7 mouse cellular contexts compared by ENCODE assay signal in the genomic region with DNA sequence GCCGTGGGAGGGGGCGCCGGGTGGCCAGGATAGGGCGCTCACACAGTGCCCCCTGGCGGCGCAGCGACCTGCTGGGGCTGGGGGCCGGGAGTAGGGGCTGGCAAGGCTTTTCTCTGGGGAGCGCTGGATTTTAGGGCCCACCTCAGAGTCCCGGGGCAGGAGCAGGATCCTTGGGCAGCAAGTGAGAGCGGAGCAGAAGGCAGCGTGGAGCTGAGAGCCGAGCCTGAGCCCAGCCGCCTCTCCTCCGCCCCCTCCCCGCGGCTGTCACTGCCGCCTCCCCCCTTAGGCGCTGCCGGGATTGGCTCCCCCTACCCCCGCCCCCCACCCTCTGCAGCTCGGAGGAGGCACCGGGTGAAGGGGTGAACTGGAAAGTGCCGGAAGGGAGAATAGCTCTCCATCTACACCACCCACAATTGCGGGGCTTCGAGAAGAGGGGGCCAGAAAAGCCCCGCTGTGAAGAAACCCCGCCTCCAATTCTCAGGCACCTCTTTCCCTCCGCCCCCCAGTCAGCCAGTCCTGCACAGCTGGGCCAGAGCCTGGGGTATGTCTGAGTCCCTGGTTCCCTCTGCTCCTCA. TPM values are rescaled to one million over a fixed set of nuclear protein-coding genes. Genes with fewer than 3 reads are reported as not detected.
DNase-seq lines count a peak whose midpoint lies in the region; ATAC-seq and TF ChIP-seq lines count a peak whose summit lies in the region.

A gene (minus strand): TSS at position 231 of the 575 bp plus-strand sequence.

- H3K4me2 ChIP-seq in heart, embryonic 13.5 days = peak within 1 kb of the TSS; percentile 85
- peak within 1 kb of the TSS; percentile 61 for H3K4me2 ChIP-seq in liver, embryonic 12.5 days

- peak within 1 kb of the TSS; percentile 27 for H3K9ac ChIP-seq in ES-Bruce4 (ENCODE audit: low read depth, poor library complexity, severe bottlenecking)
- H3K9ac ChIP-seq in heart, embryonic 13.5 days = peak within 1 kb of the TSS; percentile 77
- no peak within 1 kb of the TSS for H3K9ac ChIP-seq in liver, embryonic 12.5 days

- DNase-seq in kidney, postnatal 10 days = peak; percentile 77
- peak; percentile 74 for DNase-seq in retina, postnatal 1 day
- no peak for DNase-seq in MN1 (ENCODE audit: low spot score)

- no peaks in the 10 kb centered on the region for H3K27me3 ChIP-seq in ES-Bruce4 (ENCODE audit: control insufficient read depth, insufficient read depth, low read length, poor library complexity, severe bottlenecking)
- peaks cover 47% of the 10 kb centered on the region for H3K27me3 ChIP-seq in heart, embryonic 13.5 days (replicated peaks)
- peaks cover 67% of the 10 kb centered on the region for H3K27me3 ChIP-seq in liver, embryonic 12.5 days (replicated peaks)

- 1% methylated on average over 27 of the region's 29 CpGs for WGBS in heart, embryonic 13.5 days
- WGBS in liver, embryonic 12.5 days (ENCODE audit: insufficient replicate concordance) = 2% methylated on average over 27 of the region's 29 CpGs

- no peaks in the 10 kb centered on the region for H3K36me3 ChIP-seq in ES-Bruce4 (ENCODE audit: control insufficient read depth, insufficient read depth, low read length, poor library complexity, severe bottlenecking)
- H3K36me3 ChIP-seq in heart, embryonic 13.5 days = peaks cover 23% of the 10 kb centered on the region
- H3K36me3 ChIP-seq in liver, embryonic 12.5 days = peaks cover 4% of the 10 kb centered on the region; the same call in 1 of the 2 replicates

- TF ChIP-seq POLR2A in ES-Bruce4 (IDR thresholded peaks at IDR 0.05; ENCODE audit: insufficient read depth, low read length) = no peak
- TF ChIP-seq POLR2A in cortical plate, adult 2 months (IDR thresholded peaks at IDR 0.05; ENCODE audit: extremely low read depth, insufficient read depth, low read length) = 0 out of 2 replicates have a peak, but pooled peaks have one; percentile 20

- no peak within 1 kb of the TSS for H3K27ac ChIP-seq in ES-Bruce4 (ENCODE audit: insufficient read depth, low read length)
- peak within 1 kb of the TSS; percentile 86 for H3K27ac ChIP-seq in cortical plate, adult 2 months (ENCODE audit: insufficient read depth, low read length)
- no peak within 1 kb of the TSS for H3K27ac ChIP-seq in heart, embryonic 13.5 days (replicated peaks)
- H3K27ac ChIP-seq in liver, embryonic 12.5 days = no peak within 1 kb of the TSS

- no peaks in the 10 kb centered on the region for H3K9me3 ChIP-seq in ES-Bruce4 (replicated peaks; ENCODE audit: control insufficient read depth, insufficient read depth, low read length, poor library complexity, severe bottlenecking)
- H3K9me3 ChIP-seq in heart, embryonic 13.5 days = no peaks in the 10 kb centered on the region
- no peaks in the 10 kb centered on the region for H3K9me3 ChIP-seq in liver, embryonic 12.5 days (replicated peaks)

- peak; percentile 28 for TF ChIP-seq CTCF in ES-Bruce4 (IDR thresholded peaks at IDR 0.05; ENCODE audit: low read depth, low read length)
- TF ChIP-seq CTCF in cortical plate, adult 2 months (IDR thresholded peaks at IDR 0.05; ENCODE audit: extremely low read depth, insufficient read depth, low read length) = no peak

- 0 out of 2 replicates have a peak, but pooled peaks have one; percentile 31 for ATAC-seq in heart, embryonic 13.5 days (ENCODE audit: extremely low read depth, insufficient number of reproducible peaks, low FRiP score, low TSS enrichment)
- ATAC-seq in liver, embryonic 12.5 days = no peak

- peaks cover 9% of the 10 kb centered on the region for H3K4me1 ChIP-seq in ES-Bruce4 (ENCODE audit: control insufficient read depth, insufficient read depth, low read length)
- peaks cover 6% of the 10 kb centered on the region for H3K4me1 ChIP-seq in cortical plate, adult 2 months (ENCODE audit: control insufficient read depth, insufficient read depth, low read length)
- H3K4me1 ChIP-seq in heart, embryonic 13.5 days = peaks cover 36% of the 10 kb centered on the region
- H3K4me1 ChIP-seq in liver, embryonic 12.5 days = peaks cover 38% of the 10 kb centered on the region

- TF ChIP-seq EP300 in ES-Bruce4 (IDR thresholded peaks at IDR 0.05; ENCODE audit: insufficient read depth, low read depth, low read length) = no peak

- peak within 1 kb of the TSS; percentile 55 for H3K4me3 ChIP-seq in ES-Bruce4 (ENCODE audit: low read depth, low read length)
- H3K4me3 ChIP-seq in cortical plate, adult 2 months (ENCODE audit: insufficient read depth, low read length) = peak within 1 kb of the TSS; percentile 72
- peak within 1 kb of the TSS; percentile 52 for H3K4me3 ChIP-seq in heart, embryonic 13.5 days
- H3K4me3 ChIP-seq in liver, embryonic 12.5 days = peak within 1 kb of the TSS; percentile 36

RNA-seq across cellular contexts. Expression of the gene that starts here (rescaled TPM):
- polyA plus RNA-seq in ES-Bruce4 (2011; ENCODE audit: insufficient read depth, insufficient read length, low read depth, missing spikeins) = 3.1 and 4.2 TPM in 2 replicates
- polyA plus RNA-seq in cortical plate, adult 2 months (2012; rRNA removed) = 156 and 181 TPM in 2 replicates
- 0.66 and 0.76 TPM in 2 replicates for polyA plus RNA-seq in heart, embryonic 13.5 days (2015; fragmentation: Nextera tagmentation; extraction: Ambion mirVana)
- polyA plus RNA-seq in liver, embryonic 12.5 days (2016; fragmentation: Nextera tagmentation; extraction: Ambion mirVana) = 1.3 and 1.4 TPM in 2 replicates

Comparison
In these comparisons a context has a peak if more than half of its experiments do, and no peak if none do; other contexts are left out.
1. RNA of the gene that starts here (polyA plus RNA-seq): 156 to 181 TPM in cortical plate, adult 2 months; 3.1 to 4.2 TPM in ES-Bruce4, 1.3 to 1.4 TPM in liver, embryonic 12.5 days and 0.66 to 0.76 TPM in heart, embryonic 13.5 days; every median in the first group is over 10 times any median in the second.
2. Peak in ATAC-seq, H3K4me3 ChIP-seq, H3K9ac ChIP-seq and H3K4me2 ChIP-seq in heart, embryonic 13.5 days; RNA of the gene not detected or under 1 TPM.
3. Peak in every context shown above with its lines, with median percentiles within 50 percentile points of each other: H3K4me3 ChIP-seq.